Mouse (Mus musculus): ENCODE results near the gene Tlcd1. TPM values are rescaled to one million over a fixed set of nuclear protein-coding genes. Genes with fewer than 3 reads are reported as not detected.

Tlcd1 gene
- total and polyA plus RNA-seq, 2 experiments from 2014 or later = 15.1 to 24.1 TPM

GRCm38 (mm10) chr11:78164924-78165760 lies 11.4 kb upstream of the Tlcd1 start, which contains the start of gene Traf4:
TSS of gene Traf4 (minus strand) at chr11:78165589.
- H3K36me3 ChIP-seq (replicated peaks; ENCODE audit: control insufficient read depth, insufficient read depth, low read length) = peaks cover 13% of the 10 kb centered on the region
- no peaks in the 10 kb centered on the region for H3K9me3 ChIP-seq (replicated peaks; ENCODE audit: control insufficient read depth, low read length)
- peaks cover 31% of the 10 kb centered on the region for H3K4me1 ChIP-seq (ENCODE audit: control insufficient read depth, insufficient read depth)
- DNase-seq (ENCODE audit: low spot score) = peak; percentile 78
- 0 out of 2 replicates have a peak, but pooled peaks have one; percentile 6 for TF ChIP-seq CTCF (IDR thresholded peaks at IDR 0.05; ENCODE audit: low read depth)
- no peak for TF ChIP-seq EP300 (IDR thresholded peaks at IDR 0.05; ENCODE audit: low read depth)
- peak within 1 kb of the TSS; percentile 91 for H3K4me3 ChIP-seq (ENCODE audit: low read depth, low read length)
- H3K4me2 ChIP-seq (ENCODE audit: low read depth, low read length) = peak within 1 kb of the TSS; percentile 95
- H3K9ac ChIP-seq (replicated peaks; ENCODE audit: low read depth, low read length) = peak within 1 kb of the TSS; percentile 91
- peak within 1 kb of the TSS; percentile 95 for H3K27ac ChIP-seq (ENCODE audit: low read depth)
- ATAC-seq (ENCODE audit: insufficient read depth, low read depth) = peak; percentile 84
- no peaks in the 10 kb centered on the region for H3K27me3 ChIP-seq (ENCODE audit: control insufficient read depth, insufficient read depth, low read length)
- WGBS = under 1% methylated on average over 66 of the region's 78 CpGs

GRCm38 (mm10) chr11:78165761-78166109 lies 10.8 kb upstream of the Tlcd1 start:
- Histone ChIP-seq H3K9ac (replicated peaks; ENCODE audit: low read depth, low read length) (peak overlapping the region; percentile 91), H3K4me3 (ENCODE audit: low read depth, low read length) (peak overlapping the region; percentile 91), H3K27ac (ENCODE audit: low read depth) (peak overlapping the region; percentile 95), H3K27me3 (ENCODE audit: control insufficient read depth, insufficient read depth, low read length) (no peaks in the 10 kb centered on the region), H3K9me3 (replicated peaks; ENCODE audit: control insufficient read depth, low read length) (no peaks in the 10 kb centered on the region), H3K4me1 (ENCODE audit: control insufficient read depth, insufficient read depth) (peaks cover 31% of the 10 kb centered on the region), H3K4me2 (ENCODE audit: low read depth, low read length) (peak overlapping the region; percentile 95), H3K36me3 (replicated peaks; ENCODE audit: control insufficient read depth, insufficient read depth, low read length) (peaks cover 7% of the 10 kb centered on the region)
- 2% methylated on average over 16 of the region's 16 CpGs for WGBS
- TF ChIP-seq CTCF (IDR thresholded peaks at IDR 0.05; ENCODE audit: low read depth) = no peak
- TF ChIP-seq EP300 (IDR thresholded peaks at IDR 0.05; ENCODE audit: low read depth) = no peak
- ATAC-seq (ENCODE audit: insufficient read depth, low read depth) (peak; percentile 15), DNase-seq (ENCODE audit: low spot score) (no peak)

- Histone ChIP-seq H3K27ac (ENCODE audit: low read depth) (peak overlapping the region; percentile 95; the same call in 1 of the 2 replicates), H3K36me3 (replicated peaks; ENCODE audit: control insufficient read depth, insufficient read depth, low read length) (peaks cover 3% of the 10 kb centered on the region; the same call in 1 of the 2 replicates), H3K4me1 (ENCODE audit: control insufficient read depth, insufficient read depth) (peaks cover 31% of the 10 kb centered on the region), H3K4me3 (ENCODE audit: low read depth, low read length) (peak overlapping the region; percentile 91; the same call in 1 of the 2 replicates), H3K9me3 (replicated peaks; ENCODE audit: control insufficient read depth, low read length) (no peaks in the 10 kb centered on the region), H3K9ac (replicated peaks; ENCODE audit: low read depth, low read length) (peak overlapping the region; percentile 91; the same call in 1 of the 2 replicates), H3K27me3 (ENCODE audit: control insufficient read depth, insufficient read depth, low read length) (no peaks in the 10 kb centered on the region), H3K4me2 (ENCODE audit: low read depth, low read length) (peak overlapping the region; percentile 95)
- WGBS = 53% methylated on average over 4 of the region's 4 CpGs
- DNase-seq (ENCODE audit: low spot score) (no peak), ATAC-seq (ENCODE audit: insufficient read depth, low read depth) (no peak)
- TF ChIP-seq CTCF (IDR thresholded peaks at IDR 0.05; ENCODE audit: low read depth) (no peak), EP300 (IDR thresholded peaks at IDR 0.05; ENCODE audit: low read depth) (no peak)
Measured at GRCm38 (mm10) chr11:78166161-78166560, 10.3 kb upstream of the Tlcd1 start.

- Histone ChIP-seq H3K4me2 (ENCODE audit: low read depth, low read length) (no peak overlapping the region), H3K36me3 (replicated peaks; ENCODE audit: control insufficient read depth, insufficient read depth, low read length) (no peaks in the 10 kb centered on the region), H3K27ac (ENCODE audit: low read depth) (no peak overlapping the region), H3K4me3 (ENCODE audit: low read depth, low read length) (no peak overlapping the region), H3K9me3 (replicated peaks; ENCODE audit: control insufficient read depth, low read length) (no peaks in the 10 kb centered on the region), H3K4me1 (ENCODE audit: control insufficient read depth, insufficient read depth) (peaks cover 31% of the 10 kb centered on the region), H3K27me3 (ENCODE audit: control insufficient read depth, insufficient read depth, low read length) (no peaks in the 10 kb centered on the region), H3K9ac (replicated peaks; ENCODE audit: low read depth, low read length) (no peak overlapping the region)
- DNase-seq (ENCODE audit: low spot score) (no peak), ATAC-seq (ENCODE audit: insufficient read depth, low read depth) (no peak)
- TF ChIP-seq CTCF (IDR thresholded peaks at IDR 0.05; ENCODE audit: low read depth) = no peak
- TF ChIP-seq EP300 (IDR thresholded peaks at IDR 0.05; ENCODE audit: low read depth) = no peak
- WGBS = 71% methylated on average over 6 of the region's 6 CpGs
Measured at GRCm38 (mm10) chr11:78166640-78167039, 9.9 kb upstream of the Tlcd1 start.

- Histone ChIP-seq H3K4me2 (ENCODE audit: low read depth, low read length) (no peak overlapping the region), H3K9ac (replicated peaks; ENCODE audit: low read depth, low read length) (no peak overlapping the region), H3K9me3 (replicated peaks; ENCODE audit: control insufficient read depth, low read length) (no peaks in the 10 kb centered on the region), H3K27ac (ENCODE audit: low read depth) (no peak overlapping the region), H3K4me1 (ENCODE audit: control insufficient read depth, insufficient read depth) (peaks cover 28% of the 10 kb centered on the region), H3K27me3 (ENCODE audit: control insufficient read depth, insufficient read depth, low read length) (no peaks in the 10 kb centered on the region), H3K4me3 (ENCODE audit: low read depth, low read length) (no peak overlapping the region), H3K36me3 (replicated peaks; ENCODE audit: control insufficient read depth, insufficient read depth, low read length) (no peaks in the 10 kb centered on the region)
- TF ChIP-seq CTCF (IDR thresholded peaks at IDR 0.05; ENCODE audit: low read depth) = no peak
- TF ChIP-seq EP300 (IDR thresholded peaks at IDR 0.05; ENCODE audit: low read depth) = no peak
- DNase-seq (ENCODE audit: low spot score) = no peak
- WGBS = 89% methylated on average over 14 of the region's 14 CpGs
- ATAC-seq (ENCODE audit: insufficient read depth, low read depth) = no peak
Measured at GRCm38 (mm10) chr11:78167257-78167959, 9.1 kb upstream of the Tlcd1 start.

Data from heart, postnatal 0 days (tissue).